Mouse (Mus musculus): ENCODE measurements at regions not wholly inside any gene's neighbourhood (a gene's known extent, or its start where the extent isn't known, plus 50 kb on each side); places are given as distances from the start of the nearest gene placed in this dataset.

DNA sequence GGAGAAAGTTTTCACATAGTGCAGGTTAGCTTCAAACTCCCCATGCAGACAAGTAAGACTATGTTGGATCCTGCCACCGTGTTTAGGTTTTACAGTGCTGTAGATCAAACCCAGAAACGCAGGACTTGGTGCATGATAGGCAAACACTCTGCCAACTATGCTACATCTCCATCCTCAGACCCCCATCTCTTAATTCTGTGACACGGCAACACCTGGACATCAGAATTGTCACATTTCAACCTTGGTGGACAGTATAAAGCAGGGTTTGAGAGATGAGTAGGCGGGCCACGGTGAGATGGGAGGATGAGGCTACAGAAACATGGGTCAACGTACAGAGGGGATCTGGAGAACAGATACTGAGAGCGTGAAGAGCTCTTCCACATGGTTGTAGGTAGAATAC lies 231.3 kb upstream of the Sash1 start:
- H3K4me2 ChIP-seq (ENCODE audit: insufficient read depth, low read depth, poor library complexity, severe bottlenecking): no peak overlapping the region
- in situ Hi-C loops (cut with MboI; ENCODE audit: low pct_ligation_motif_present, low pct_unique_long_range_greater_than_20kb, low sequenced_read_pairs) (no loop called here), dilution Hi-C loops (cut with MboI; ENCODE audit: extremely low pct_ligation_motif_present, extremely low pct_unique_long_range_greater_than_20kb, low sequenced_read_pairs) (no loop called here)
- DNase-seq (ENCODE audit: extremely low read depth): no peak
- H3K27me3 ChIP-seq (replicated peaks): no peaks in the 10 kb centered on the region
- H3K4me3 ChIP-seq (replicated peaks in 1 of 3; ENCODE audit: low read depth in 2 of 3, low read length in 2 of 3, poor library complexity in 1 of 3): no peak overlapping the region
- H3K9ac ChIP-seq (ENCODE audit: insufficient read depth, low read depth): no peak overlapping the region
- no peaks in the 10 kb centered on the region for H3K36me3 ChIP-seq (replicated peaks in 1 of 2; ENCODE audit: control insufficient read depth in 1 of 2, insufficient read depth in 1 of 2, low read length in 1 of 2)
- no peaks in the 10 kb centered on the region for H3K79me2 ChIP-seq (replicated peaks; ENCODE audit: control insufficient read depth, extremely low read depth, insufficient read depth, poor library complexity, severe bottlenecking)
- TF ChIP-seq MYC (IDR thresholded peaks at IDR 0.05; ENCODE audit: low read depth, low read length): no peak
- no peak for TF ChIP-seq TBP (conservative IDR thresholded peaks at IDR 0.05; ENCODE audit: low read depth, low read length)
- TF ChIP-seq NELFE (IDR thresholded peaks at IDR 0.05; ENCODE audit: low read depth, low read length): no peak
- TF ChIP-seq ZC3H11A (IDR thresholded peaks at IDR 0.05; ENCODE audit: low read depth, low read length): no peak
- no peak for TF ChIP-seq POLR2AphosphoS2 (IDR thresholded peaks at IDR 0.05; ENCODE audit: low read depth, low read length)
- no peak for TF ChIP-seq SIN3A (IDR thresholded peaks at IDR 0.05; ENCODE audit: low read length)
- TF ChIP-seq KAT2A (IDR thresholded peaks at IDR 0.05; ENCODE audit: insufficient replicate concordance, low read length): no peak
- H3K27ac ChIP-seq (ENCODE audit: insufficient read depth, low read depth): no peak overlapping the region
- H3K9me3 ChIP-seq (replicated peaks; ENCODE audit: low read length): no peaks in the 10 kb centered on the region
- no peaks in the 10 kb centered on the region for H3K4me1 ChIP-seq (ENCODE audit: control insufficient read depth in 1 of 2, insufficient read depth in 2 of 2)

DNA sequence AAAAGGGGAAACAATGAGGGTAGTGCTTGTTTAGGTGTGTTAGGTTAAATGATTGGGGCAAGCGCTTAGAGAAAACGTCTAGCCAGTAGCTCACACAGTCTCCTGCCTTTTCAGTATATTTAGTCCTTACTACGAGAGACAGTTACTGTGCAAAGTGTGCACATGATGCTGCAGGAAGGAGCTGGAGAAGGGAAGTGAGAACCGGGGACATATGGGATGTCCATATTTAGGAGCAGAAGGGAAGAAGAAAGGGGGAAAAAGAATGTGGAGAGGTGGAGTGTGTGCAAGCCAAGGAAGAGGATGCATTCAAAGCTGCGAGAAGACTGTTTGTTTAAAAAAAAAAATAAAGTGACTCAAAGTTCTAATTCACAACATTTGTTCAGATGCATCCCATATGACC lies 227.8 kb upstream of the Sash1 start:
- Histone ChIP-seq H3K9me3 (replicated peaks; ENCODE audit: low read length) (no peaks in the 10 kb centered on the region), H3K27ac (ENCODE audit: insufficient read depth, low read depth) (no peak overlapping the region)
- in situ Hi-C loops (cut with MboI; ENCODE audit: low pct_ligation_motif_present, low pct_unique_long_range_greater_than_20kb, low sequenced_read_pairs): no loop called here

DNA sequence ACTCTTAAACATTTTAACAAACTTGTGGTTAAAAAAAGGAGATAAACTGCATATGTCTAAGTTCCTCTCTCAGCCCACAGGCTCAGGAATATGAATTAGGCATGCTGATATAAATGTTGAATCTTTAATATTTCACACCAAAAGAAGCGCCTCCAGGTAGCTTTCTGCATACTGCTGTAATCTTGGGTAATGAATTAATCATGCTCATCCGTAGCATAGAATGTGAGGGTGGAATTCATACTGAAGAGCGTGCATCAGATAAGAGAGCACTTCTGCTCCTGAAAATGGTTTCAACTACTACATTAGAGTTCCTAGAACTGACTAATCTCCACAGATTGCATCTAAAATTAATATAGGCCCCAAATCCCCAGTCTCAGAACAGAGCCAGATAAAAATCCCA lies 225.2 kb upstream of the Sash1 start:
- Histone ChIP-seq H3K36me3 (replicated peaks in 1 of 2; ENCODE audit: control insufficient read depth in 1 of 2, insufficient read depth in 1 of 2, low read length in 1 of 2) (no peaks in the 10 kb centered on the region), H3K27ac (ENCODE audit: insufficient read depth, low read depth) (no peak overlapping the region), H3K27me3 (replicated peaks) (no peaks in the 10 kb centered on the region), H3K4me2 (ENCODE audit: insufficient read depth, low read depth, poor library complexity, severe bottlenecking) (no peak overlapping the region), H3K4me1 (ENCODE audit: control insufficient read depth in 1 of 2, insufficient read depth in 2 of 2) (no peaks in the 10 kb centered on the region), H3K9ac (ENCODE audit: insufficient read depth, low read depth) (no peak overlapping the region), H3K9me3 (replicated peaks; ENCODE audit: low read length) (no peaks in the 10 kb centered on the region), H3K79me2 (replicated peaks; ENCODE audit: control insufficient read depth, extremely low read depth, insufficient read depth, poor library complexity, severe bottlenecking) (no peaks in the 10 kb centered on the region), H3K4me3 (replicated peaks in 1 of 3; ENCODE audit: low read depth in 2 of 3, low read length in 2 of 3, poor library complexity in 1 of 3) (no peak overlapping the region)
- TF ChIP-seq POLR2A (IDR thresholded peaks at IDR 0.05; ENCODE audit: low read depth, low read length): no peak
- no peak for TF ChIP-seq ZKSCAN1 (IDR thresholded peaks at IDR 0.05; ENCODE audit: borderline replicate concordance, low read depth, low read length)
- no peak for TF ChIP-seq CTCF (conservative IDR thresholded peaks at IDR 0.05 in 1 of 2, IDR thresholded peaks at IDR 0.05 in 1 of 2; ENCODE audit: low read depth in 2 of 2, low read length in 2 of 2)
- no peak for TF ChIP-seq ZMIZ1 (IDR thresholded peaks at IDR 0.05; ENCODE audit: low read depth, low read length)
- TF ChIP-seq RCOR1 (conservative IDR thresholded peaks at IDR 0.05; ENCODE audit: low read depth, low read length): no peak
- no peak for TF ChIP-seq TCF12 (IDR thresholded peaks at IDR 0.05; ENCODE audit: low read depth, low read length)
- no peak for TF ChIP-seq PAX5 (IDR thresholded peaks at IDR 0.05; ENCODE audit: low read length)
- dilution Hi-C loops (cut with MboI; ENCODE audit: extremely low pct_ligation_motif_present, extremely low pct_unique_long_range_greater_than_20kb, low sequenced_read_pairs) (no loop called here), in situ Hi-C loops (cut with MboI; ENCODE audit: low pct_ligation_motif_present, low pct_unique_long_range_greater_than_20kb, low sequenced_read_pairs) (no loop called here)
- DNase-seq (ENCODE audit: extremely low read depth): no peak

More for the DNA sequence above, 227.8 kb upstream of the Sash1 start:
- Histone ChIP-seq H3K36me3 (replicated peaks in 1 of 2; ENCODE audit: control insufficient read depth in 1 of 2, insufficient read depth in 1 of 2, low read length in 1 of 2) (no peaks in the 10 kb centered on the region), H3K4me1 (ENCODE audit: control insufficient read depth in 1 of 2, insufficient read depth in 2 of 2) (no peaks in the 10 kb centered on the region), H3K4me2 (ENCODE audit: insufficient read depth, low read depth, poor library complexity, severe bottlenecking) (no peak overlapping the region), H3K9ac (ENCODE audit: insufficient read depth, low read depth) (no peak overlapping the region), H3K27me3 (replicated peaks) (no peaks in the 10 kb centered on the region), H3K4me3 (replicated peaks in 1 of 3; ENCODE audit: low read depth in 2 of 3, low read length in 2 of 3, poor library complexity in 1 of 3) (no peak overlapping the region), H3K79me2 (replicated peaks; ENCODE audit: control insufficient read depth, extremely low read depth, insufficient read depth, poor library complexity, severe bottlenecking) (no peaks in the 10 kb centered on the region)
- DNase-seq (ENCODE audit: extremely low read depth): no peak
- dilution Hi-C loops (cut with MboI; ENCODE audit: extremely low pct_ligation_motif_present, extremely low pct_unique_long_range_greater_than_20kb, low sequenced_read_pairs): no loop called here
- TF ChIP-seq IRF4 (IDR thresholded peaks at IDR 0.05; ENCODE audit: low read depth, low read length): no peak
- TF ChIP-seq SMC3 (IDR thresholded peaks at IDR 0.05; ENCODE audit: low read depth, low read length): no peak
- TF ChIP-seq ELF1 (IDR thresholded peaks at IDR 0.05; ENCODE audit: low read depth, low read length): no peak
- no peak for TF ChIP-seq KAT2A (IDR thresholded peaks at IDR 0.05; ENCODE audit: insufficient replicate concordance, low read length)
- no peak for TF ChIP-seq GABPA (IDR thresholded peaks at IDR 0.05; ENCODE audit: insufficient replicate concordance, low read depth, low read length)
- TF ChIP-seq NRF1 (IDR thresholded peaks at IDR 0.05; ENCODE audit: low read depth, low read length): no peak
- TF ChIP-seq JUN (IDR thresholded peaks at IDR 0.05; ENCODE audit: insufficient read depth, low read depth, low read length): no peak

All from CH12.LX (cell line).